Mouse (Mus musculus) neural tube, embryonic 11.5 days (tissue): ENCODE data around the gene Nfia. TPM values are rescaled to one million over a fixed set of nuclear protein-coding genes. Genes with fewer than 3 reads are reported as not detected.

ENCODE experiments used
- ATAC-seq: fragments of 200-750 bp; cut with Nextera tagmentation; 2 replicates; pipeline ENCODE4 v1.8.0; 2017; ENCODE audit warnings: moderate number of reproducible peaks, mild to moderate bottlenecking, moderate TSS enrichment, moderate library complexity; ENCODE audit not compliant: insufficient read depth, low FRiP score, low TSS enrichment
- DNase-seq: peaks from one replicate; pipeline ENCODE4 v3.0.0-alpha.2; 2015; ENCODE audit warnings: low spot score
- H3K27ac ChIP-seq: fragments of 300-500 bp; sonication (generic); 2 replicates; pipeline ENCODE4 v1.5.1; 2014; ENCODE audit warnings: low read depth, mild to moderate bottlenecking, low read length
- H3K27me3 ChIP-seq: fragments of 300-500 bp; sonication (generic); 2 replicates; pipeline ENCODE4 v1.6.1; 2014; ENCODE audit warnings: mild to moderate bottlenecking, low read length, mixed read lengths; ENCODE audit not compliant: control insufficient read depth, insufficient read depth
- H3K36me3 ChIP-seq: fragments of 300-500 bp; sonication (generic); 2 replicates; pipeline ENCODE4 v1.6.1; 2014; ENCODE audit warnings: mild to moderate bottlenecking, low read length, moderate library complexity, mixed read lengths; ENCODE audit not compliant: control insufficient read depth, insufficient read depth
- H3K4me1 ChIP-seq: fragments of 300-500 bp; sonication (generic); 2 replicates; pipeline ENCODE4 v1.6.1; 2014; ENCODE audit warnings: low read length, mixed read lengths; ENCODE audit not compliant: control insufficient read depth, insufficient read depth
- H3K4me2 ChIP-seq: fragments of 300-500 bp; sonication (generic); 2 replicates; pipeline ENCODE4 v1.6.1; 2014; ENCODE audit warnings: low read depth, mild to moderate bottlenecking, moderate library complexity
- H3K4me3 ChIP-seq: fragments of 300-500 bp; sonication (generic); 2 replicates; pipeline ENCODE4 v1.5.1; 2014; ENCODE audit warnings: low read depth, low read length
- H3K9ac ChIP-seq: fragments of 300-500 bp; sonication (generic); 2 replicates; pipeline ENCODE4 v1.6.1; 2014; ENCODE audit warnings: mild to moderate bottlenecking, low read length
- H3K9me3 ChIP-seq: fragments of 300-500 bp; sonication (generic); 2 replicates; pipeline ENCODE4 v1.6.1; 2016; ENCODE audit warnings: low read length; ENCODE audit not compliant: control insufficient read depth
- WGBS: fragments of 180-500 bp; shearing (Covaris S2); extraction: QIAGEN DNeasy Blood & Tissue Kit; methylation state at CpG from one replicate; pipeline ENCODE4 v1.1.7; 2014; 5-methylcytosine and 5-hydroxymethylcytosine counted together
- polyA plus RNA-seq: library from polyadenylated mRNA; unstranded; fragments of >200 nt; fragmentation: Nextera tagmentation; extraction: Ambion mirVana; gene quantifications from 2 replicates; pipeline ENCODE4 v1.2.1, GENCODE M21; 2014

The Nfia gene
- polyA plus RNA-seq, 1 experiment from 2014 or later, result 29.0 TPM

GRCm38 (mm10) chr4:98061086-98061485, 288.6 kb downstream of the Nfia start:
- ATAC-seq (no peak), DNase-seq (no peak)
- Histone ChIP-seq H3K36me3 (peaks cover 4% of the 10 kb centered on the region; the same call in 1 of the 2 replicates), H3K4me3 (no peak overlapping the region), H3K4me1 (no peaks in the 10 kb centered on the region), H3K27me3 (no peaks in the 10 kb centered on the region), H3K9ac (no peak overlapping the region), H3K27ac (no peak overlapping the region), H3K4me2 (no peak overlapping the region), H3K9me3 (no peaks in the 10 kb centered on the region)
- 88% methylated on average over 1 of the region's 1 CpGs for WGBS

GRCm38 (mm10) chr4:98063280-98063679, 290.7 kb downstream of the Nfia start:
- Histone ChIP-seq H3K36me3 (peaks cover 4% of the 10 kb centered on the region; the same call in 1 of the 2 replicates), H3K9me3 (no peaks in the 10 kb centered on the region), H3K9ac (no peak overlapping the region), H3K4me3 (no peak overlapping the region), H3K27me3 (no peaks in the 10 kb centered on the region), H3K27ac (no peak overlapping the region), H3K4me1 (no peaks in the 10 kb centered on the region), H3K4me2 (no peak overlapping the region)
- 70% methylated on average over 3 of the region's 3 CpGs for WGBS
- ATAC-seq (no peak), DNase-seq (no peak)

GRCm38 (mm10) chr4:98076106-98076505, 303.6 kb downstream of the Nfia start:
- no peaks in the 10 kb centered on the region for H3K27me3 ChIP-seq
- 91% methylated on average over 7 of the region's 7 CpGs for WGBS
- DNase-seq (no peak), ATAC-seq (no peak)
- H3K9me3 ChIP-seq, result no peaks in the 10 kb centered on the region
- no peak overlapping the region for H3K4me3 ChIP-seq
- no peaks in the 10 kb centered on the region for H3K36me3 ChIP-seq
- no peak overlapping the region for H3K4me2 ChIP-seq
- no peak overlapping the region for H3K9ac ChIP-seq
- H3K4me1 ChIP-seq, result no peaks in the 10 kb centered on the region
- H3K27ac ChIP-seq, result no peak overlapping the region

- Histone ChIP-seq H3K4me1 (no peaks in the 10 kb centered on the region), H3K27me3 (no peaks in the 10 kb centered on the region), H3K27ac (no peak overlapping the region), H3K36me3 (no peaks in the 10 kb centered on the region), H3K4me3 (no peak overlapping the region), H3K4me2 (no peak overlapping the region), H3K9ac (no peak overlapping the region), H3K9me3 (no peaks in the 10 kb centered on the region)
- ATAC-seq (no peak), DNase-seq (no peak)
- 79% methylated on average over 7 of the region's 7 CpGs for WGBS
Measured at GRCm38 (mm10) chr4:98076624-98077023, 304.1 kb downstream of the Nfia start.

- Histone ChIP-seq H3K27me3 (no peaks in the 10 kb centered on the region), H3K4me2 (no peak overlapping the region), H3K36me3 (no peaks in the 10 kb centered on the region), H3K9me3 (no peaks in the 10 kb centered on the region), H3K4me3 (no peak overlapping the region), H3K27ac (no peak overlapping the region), H3K9ac (no peak overlapping the region), H3K4me1 (no peaks in the 10 kb centered on the region)
- 42% methylated on average over 1 of the region's 1 CpGs for WGBS
- no peak for ATAC-seq
- no peak for DNase-seq
Measured at GRCm38 (mm10) chr4:98080586-98080985, 308.1 kb downstream of the Nfia start.

GRCm38 (mm10) chr4:98081962-98082361, 309.4 kb downstream of the Nfia start:
- no peak overlapping the region for H3K9ac ChIP-seq
- H3K27me3 ChIP-seq, result no peaks in the 10 kb centered on the region
- no peak overlapping the region for H3K4me2 ChIP-seq
- H3K4me1 ChIP-seq, result no peaks in the 10 kb centered on the region
- H3K27ac ChIP-seq, result no peak overlapping the region
- H3K36me3 ChIP-seq, result no peaks in the 10 kb centered on the region
- ATAC-seq, result no peak
- 14% methylated on average over 1 of the region's 1 CpGs for WGBS
- no peaks in the 10 kb centered on the region for H3K9me3 ChIP-seq
- no peak for DNase-seq
- H3K4me3 ChIP-seq, result no peak overlapping the region

- ATAC-seq, result no peak
- Histone ChIP-seq H3K9ac (no peak overlapping the region), H3K9me3 (no peaks in the 10 kb centered on the region), H3K4me2 (no peak overlapping the region), H3K36me3 (no peaks in the 10 kb centered on the region), H3K4me3 (no peak overlapping the region), H3K4me1 (no peaks in the 10 kb centered on the region), H3K27me3 (no peaks in the 10 kb centered on the region), H3K27ac (no peak overlapping the region)
- DNase-seq, result no peak
- 90% methylated on average over 4 of the region's 4 CpGs for WGBS
Measured at GRCm38 (mm10) chr4:98082512-98082911, 310.0 kb downstream of the Nfia start.

- Histone ChIP-seq H3K36me3 (no peaks in the 10 kb centered on the region), H3K9me3 (no peaks in the 10 kb centered on the region), H3K4me3 (no peak overlapping the region), H3K27ac (no peak overlapping the region), H3K4me2 (no peak overlapping the region), H3K4me1 (no peaks in the 10 kb centered on the region), H3K27me3 (no peaks in the 10 kb centered on the region), H3K9ac (no peak overlapping the region)
- 90% methylated on average over 6 of the region's 6 CpGs for WGBS
- no peak for DNase-seq
- no peak for ATAC-seq
Measured at GRCm38 (mm10) chr4:98085060-98085459, 312.5 kb downstream of the Nfia start.

- Histone ChIP-seq H3K4me2 (no peak overlapping the region), H3K27me3 (no peaks in the 10 kb centered on the region), H3K9me3 (no peaks in the 10 kb centered on the region), H3K4me1 (no peaks in the 10 kb centered on the region), H3K36me3 (no peaks in the 10 kb centered on the region), H3K4me3 (no peak overlapping the region), H3K9ac (no peak overlapping the region), H3K27ac (no peak overlapping the region)
- ATAC-seq (no peak), DNase-seq (no peak)
- 71% methylated on average over 4 of the region's 4 CpGs for WGBS
Measured at GRCm38 (mm10) chr4:98086976-98087375, 314.4 kb downstream of the Nfia start.
